Mouse (Mus musculus) brain, embryonic 14.5 days (tissue): ENCODE results near the gene Tbc1d10c.

Experiments
- CTCF ChIP-seq: fragments of 200-500 bp; IDR thresholded peaks from 2 replicates; pipeline ENCODE4 v1.5.1; 2012; ENCODE audit warnings: inconsistent platforms, mild to moderate bottlenecking, moderate library complexity, borderline replicate concordance; ENCODE audit not compliant: insufficient read depth, insufficient read length; ENCODE audit errors: extremely low read depth
- POLR2A ChIP-seq: fragments of 200-500 bp; IDR thresholded peaks from 2 replicates; pipeline ENCODE4 v1.6.1; 2012; ENCODE audit warnings: mild to moderate bottlenecking, inconsistent platforms, borderline replicate concordance; ENCODE audit not compliant: poor library complexity, insufficient read depth, insufficient read length, severe bottlenecking; ENCODE audit errors: extremely low read depth

GRCm38 (mm10) chr19:4197180-4197579 lies 6.1 kb upstream of the Tbc1d10c start:
- no peak for TF ChIP-seq CTCF
- no peak for TF ChIP-seq POLR2A
